Mouse (Mus musculus) embryo, embryonic 11 days (tissue): ENCODE results near the gene Elof1.

Experiments
- DNase-seq: peaks from one replicate; pipeline ENCODE4 v3.0.0-alpha.2; 2015

The Elof1 gene

GRCm38 (mm10) chr9:22135644-22136390 lies 18.8 kb upstream of the Elof1 start, which contains the start of gene Acp5:
Gene Acp5, minus strand, starts transcription at chr9:22135711.
- DNase-seq = no peak

DNA sequence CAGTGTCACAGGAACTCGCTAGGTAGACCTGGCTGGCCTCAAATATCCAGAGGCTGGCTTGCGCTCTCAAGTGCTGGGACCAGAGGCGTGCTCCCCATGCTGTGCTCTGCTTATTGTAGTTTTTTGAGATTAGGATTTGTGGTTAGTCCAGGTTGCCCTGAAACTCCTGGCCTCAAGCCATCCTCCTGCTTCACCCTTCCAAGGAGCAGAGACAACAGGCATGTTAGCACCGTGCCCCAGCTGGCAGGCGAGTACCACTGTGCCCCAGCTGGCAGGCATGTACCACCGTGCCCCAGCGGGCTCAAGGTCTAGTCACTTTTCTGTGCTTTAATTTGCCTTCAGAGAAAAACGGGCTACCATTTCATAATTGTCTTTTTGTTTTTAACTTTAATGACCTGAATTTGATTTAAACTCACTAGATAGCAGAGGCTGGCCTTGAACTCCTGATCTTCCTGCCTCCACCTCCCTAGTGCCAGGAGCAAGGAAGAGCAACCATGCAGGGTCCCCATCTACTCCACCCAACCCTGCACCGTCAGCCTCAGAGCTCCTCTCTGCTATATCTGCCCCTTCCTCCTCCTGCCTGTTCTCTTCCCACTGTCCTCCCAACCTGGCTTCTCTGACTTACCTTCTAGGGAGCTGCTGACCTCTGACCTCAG lies 18.1 kb upstream of the Elof1 start:
- DNase-seq = no peak

DNA sequence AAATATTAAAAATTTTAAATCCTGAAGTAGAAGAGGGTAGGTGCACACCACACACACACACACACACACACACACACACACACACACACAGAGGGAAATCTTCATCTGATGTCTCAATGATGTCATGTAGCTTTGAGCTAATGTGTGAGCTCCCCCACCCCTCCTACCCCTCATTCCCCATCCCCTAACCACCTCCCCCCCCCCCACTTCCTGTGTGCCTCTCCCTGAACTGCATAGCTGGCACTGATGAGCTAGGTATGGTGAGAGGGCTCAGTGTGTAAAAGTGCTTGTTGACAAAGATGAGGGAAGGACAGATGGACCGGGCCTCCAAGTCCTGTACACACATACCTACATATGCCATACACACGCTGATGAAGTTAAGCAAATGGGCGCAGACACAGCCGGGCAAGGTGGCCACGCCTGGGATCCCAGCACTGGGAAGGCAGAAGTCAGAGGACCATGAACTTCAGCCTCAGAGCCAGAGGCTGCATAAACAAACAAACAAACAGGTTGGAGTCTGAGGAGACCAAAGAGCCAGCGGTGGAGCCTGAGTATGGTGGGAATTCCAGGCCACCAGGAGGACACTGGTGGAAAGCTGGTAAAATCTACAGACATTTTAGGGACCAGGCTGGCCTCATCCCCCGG lies 17.4 kb upstream of the Elof1 start:
- DNase-seq = no peak

GRCm38 (mm10) chr9:22132220-22132619 lies 15.2 kb upstream of the Elof1 start:
- no peak for DNase-seq

DNA sequence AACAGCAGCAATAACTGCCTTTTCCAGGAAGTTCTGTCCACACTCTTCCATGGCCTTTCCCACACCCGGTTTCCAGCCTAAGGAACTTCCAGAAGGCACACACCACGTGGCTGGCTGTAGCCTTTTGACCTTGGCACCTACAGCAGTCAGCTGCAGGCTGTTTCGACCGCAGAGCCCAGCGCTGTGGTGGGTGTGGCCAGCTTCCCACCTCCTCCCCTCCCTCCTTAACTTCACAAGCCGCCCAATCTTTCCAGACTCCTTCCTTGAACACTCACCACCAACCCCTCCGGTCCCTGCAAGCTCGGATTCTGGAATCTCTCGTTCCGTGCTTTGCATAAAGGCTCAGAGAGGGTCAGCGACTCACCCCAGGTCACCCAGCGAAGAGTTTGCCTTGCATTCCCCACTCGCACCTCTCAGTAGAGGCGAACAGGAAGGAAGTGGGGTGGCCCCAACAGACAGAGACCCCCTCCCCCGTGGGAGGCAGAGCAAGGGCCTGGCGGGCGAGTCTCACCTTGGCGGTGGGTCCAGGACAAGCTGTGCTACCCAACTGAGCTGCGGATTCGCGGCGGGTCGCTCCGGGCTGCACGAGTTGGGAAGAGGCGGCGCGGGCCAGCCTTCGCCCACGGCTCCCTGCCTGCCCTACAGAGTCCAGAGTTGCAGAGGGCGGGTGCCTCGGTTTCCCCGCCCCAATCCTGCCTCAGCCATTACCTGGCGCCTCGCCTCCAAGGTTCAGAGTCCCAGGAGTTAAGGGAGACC lies 14.4 kb upstream of the Elof1 start:
- peak; percentile 63 for DNase-seq

GRCm38 (mm10) chr9:22125246-22126027 lies 8.5 kb upstream of the Elof1 start:
- DNase-seq = no peak

DNA sequence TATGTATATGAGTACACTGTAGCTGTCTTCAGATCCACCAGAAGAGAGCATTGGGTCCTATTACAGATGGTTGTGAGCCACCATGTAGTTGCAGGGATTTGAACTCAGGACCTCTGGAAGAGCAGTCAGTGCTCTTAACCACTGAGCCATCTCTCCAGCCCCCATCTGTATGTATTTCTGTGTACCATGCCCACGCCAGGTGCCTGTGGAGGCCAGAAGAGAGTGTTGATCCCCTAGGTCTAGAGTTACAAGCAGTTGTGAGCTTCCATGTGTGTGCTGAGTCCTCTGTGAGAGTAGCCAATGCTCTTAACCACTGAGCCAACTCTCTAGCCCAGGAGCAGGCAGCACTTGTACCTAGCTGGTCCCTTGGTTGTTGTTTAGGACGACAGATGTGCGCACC lies 7.2 kb upstream of the Elof1 start:
- no peak for DNase-seq

GRCm38 (mm10) chr9:22123069-22123609 lies 6.2 kb upstream of the Elof1 start:
- DNase-seq = no peak

GRCm38 (mm10) chr9:22122005-22122404 lies 5.0 kb upstream of the Elof1 start:
- DNase-seq = no peak

DNA sequence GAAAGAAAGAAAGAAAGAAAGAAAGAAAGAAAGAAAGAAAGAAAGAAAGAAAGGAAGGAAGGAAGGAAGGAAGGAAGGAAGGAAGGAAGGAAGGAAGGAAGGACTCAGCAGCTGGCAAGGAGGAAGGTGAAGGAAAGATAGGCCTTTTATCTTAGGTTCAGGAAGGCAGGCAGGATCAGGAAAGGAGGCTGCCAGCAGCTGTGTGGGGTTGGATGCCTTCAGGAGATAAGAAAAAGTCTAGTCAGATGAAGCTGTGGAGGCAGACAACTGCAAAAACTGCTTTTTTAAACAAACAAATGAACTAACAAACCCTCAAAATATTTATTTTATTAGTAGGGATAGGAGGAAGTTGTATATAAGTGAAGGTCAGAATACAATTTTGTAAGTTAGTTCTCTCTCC lies 4.6 kb upstream of the Elof1 start:
- DNase-seq = no peak

DNA sequence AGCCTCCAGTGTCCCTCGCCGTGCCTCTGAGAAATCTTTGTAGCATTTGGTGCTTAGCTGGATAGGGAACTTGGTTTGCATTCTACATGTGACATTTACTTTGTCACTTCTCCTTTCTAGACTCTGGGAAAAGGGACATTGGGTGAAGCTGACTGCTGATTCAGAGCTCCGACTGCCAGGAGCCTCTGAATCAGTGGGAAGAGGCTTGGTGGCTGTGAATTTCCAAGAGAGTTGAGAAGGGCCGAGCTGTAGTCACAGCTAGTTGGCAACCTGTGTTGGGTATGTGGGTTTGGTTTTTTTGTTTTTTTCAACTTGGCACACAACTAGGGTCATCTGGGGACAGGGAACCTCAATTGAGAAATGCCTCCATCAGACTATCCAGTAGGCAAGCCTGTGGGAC lies 2.6 kb upstream of the Elof1 start:
- DNase-seq = no peak

GRCm38 (mm10) chr9:22117754-22118456 lies 933 bp upstream of the Elof1 start:
- peak; percentile 70 for DNase-seq

GRCm38 (mm10) chr9:22116086-22116485 lies 886 bp downstream of the Elof1 start:
- no peak for DNase-seq

GRCm38 (mm10) chr9:22115635-22116034 lies 1.3 kb downstream of the Elof1 start:
- no peak for DNase-seq

- DNase-seq = no peak
Measured at GRCm38 (mm10) chr9:22108194-22108593, 8.8 kb downstream of the Elof1 start.

- DNase-seq = peak; percentile 47
Measured at GRCm38 (mm10) chr9:22099922-22100321, 17.1 kb downstream of the Elof1 start.

DNA sequence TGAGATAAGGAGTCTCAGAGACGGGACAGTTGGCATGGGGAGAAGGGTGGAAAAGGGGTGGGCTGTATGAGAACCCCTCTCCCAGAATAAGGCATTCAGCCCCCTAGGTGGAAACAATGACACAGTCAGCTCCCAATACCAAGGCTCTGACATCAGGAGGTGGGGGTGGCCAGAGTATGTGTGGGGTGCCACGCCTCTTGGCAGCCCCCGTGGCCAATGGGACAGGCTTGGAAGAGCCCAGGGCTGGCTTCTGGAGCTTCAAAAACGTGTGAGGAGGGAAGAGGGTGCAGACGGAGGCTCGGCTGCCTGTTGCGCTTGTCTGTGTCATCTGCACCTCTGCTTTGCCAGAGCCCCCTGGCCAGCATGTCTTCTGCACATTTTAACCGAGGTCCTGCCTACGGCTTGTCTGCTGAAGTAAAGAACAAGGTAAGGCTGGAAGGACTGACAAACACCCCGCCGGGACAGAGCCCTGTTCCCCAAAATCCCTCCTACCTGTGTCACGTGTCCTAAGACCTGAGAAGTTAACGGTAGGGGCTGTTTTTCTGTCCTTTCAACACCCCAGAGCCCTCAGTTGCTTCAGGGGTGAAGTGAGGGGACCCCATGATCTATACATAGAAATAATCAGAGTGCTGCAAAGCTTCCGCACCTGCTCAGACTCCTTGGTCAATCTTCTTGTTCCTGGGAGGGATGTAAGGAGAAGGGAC lies 17.8 kb downstream of the Elof1 start, which contains the start of gene Cnn1:
Gene Cnn1, plus strand, starts transcription at position 224 of the 704 bp plus-strand sequence.
- peak; percentile 29 for DNase-seq

- peak; percentile 92 for DNase-seq
Measured at GRCm38 (mm10) chr9:22095854-22096307, 21.1 kb downstream of the Elof1 start.

GRCm38 (mm10) chr9:22092746-22093145 lies 24.2 kb downstream of the Elof1 start:
- no peak for DNase-seq

DNA sequence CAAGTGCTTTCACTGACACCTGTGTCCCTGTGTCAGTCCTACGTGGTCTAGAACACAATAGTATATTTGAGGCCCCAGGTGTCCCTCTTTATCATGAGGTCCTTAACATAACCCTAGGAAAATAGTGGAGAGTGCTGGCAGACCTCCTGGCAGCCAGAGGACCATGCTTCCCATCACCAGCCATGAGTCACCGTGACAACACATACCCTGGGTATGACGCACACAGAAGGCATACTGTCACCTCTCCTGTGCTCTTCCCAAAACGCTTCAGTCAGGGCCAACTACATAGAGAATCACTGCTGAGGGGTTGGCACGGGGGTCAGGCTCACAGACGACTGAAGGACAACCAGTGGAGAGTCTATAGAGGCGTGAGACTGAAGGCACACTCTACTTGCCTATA lies 27.0 kb downstream of the Elof1 start:
- DNase-seq = no peak

DNA sequence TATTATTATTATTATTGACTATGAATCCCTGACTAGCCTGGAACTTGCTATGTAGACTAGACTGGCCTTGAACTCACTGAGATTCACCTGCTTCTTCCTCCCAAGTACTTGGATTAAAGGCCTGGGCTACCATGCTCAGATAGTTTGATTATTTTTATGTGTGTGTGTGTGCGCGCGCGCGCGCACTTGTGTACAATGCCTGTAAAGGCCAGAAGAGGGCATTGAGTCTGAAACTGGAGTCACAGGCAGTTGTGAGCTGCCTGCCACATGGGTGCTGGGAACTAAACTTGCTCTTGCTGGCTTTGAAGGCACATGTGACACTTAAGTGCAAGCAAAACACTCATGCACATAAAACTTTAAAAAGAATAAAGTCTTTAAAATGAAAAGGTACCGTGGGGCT lies 27.7 kb downstream of the Elof1 start:
- DNase-seq = no peak
